Mouse (Mus musculus): ENCODE results near the gene Etv4. TPM values are rescaled to one million over a fixed set of nuclear protein-coding genes. Genes with fewer than 3 reads are reported as not detected.

Gene Etv4
- polyA plus RNA-seq, 1 experiment: 1.9 TPM

GRCm38 (mm10) chr11:101807266-101807665 lies 22.1 kb upstream of the Etv4 start:
- no peaks in the 10 kb centered on the region for H3K27me3 ChIP-seq (ENCODE audit: control insufficient read depth, insufficient read depth, low read length)
- no peaks in the 10 kb centered on the region for H3K4me1 ChIP-seq (replicated peaks; ENCODE audit: control insufficient read depth, insufficient read depth, low read length)
- TF ChIP-seq POLR2A (IDR thresholded peaks at IDR 0.05; ENCODE audit: control insufficient read depth, extremely low read depth, insufficient read depth, low read length, poor library complexity): no peak
- no peak for TF ChIP-seq CTCF (IDR thresholded peaks at IDR 0.05; ENCODE audit: borderline replicate concordance, control insufficient read depth, extremely low read depth, insufficient read depth, low read length, poor library complexity)
- no peak for DNase-seq
- no peak overlapping the region for H3K4me3 ChIP-seq (ENCODE audit: control insufficient read depth, insufficient read depth, low read length)
- H3K36me3 ChIP-seq (ENCODE audit: control insufficient read depth, insufficient read depth, low read length): no peaks in the 10 kb centered on the region
- H3K27ac ChIP-seq (ENCODE audit: control insufficient read depth, insufficient read depth, low read length): no peak overlapping the region
- 86% methylated on average over 10 of the region's 10 CpGs for WGBS

GRCm38 (mm10) chr11:101806741-101807140 lies 21.6 kb upstream of the Etv4 start:
- Histone ChIP-seq H3K27ac (ENCODE audit: control insufficient read depth, insufficient read depth, low read length) (no peak overlapping the region), H3K36me3 (ENCODE audit: control insufficient read depth, insufficient read depth, low read length) (no peaks in the 10 kb centered on the region), H3K4me1 (replicated peaks; ENCODE audit: control insufficient read depth, insufficient read depth, low read length) (no peaks in the 10 kb centered on the region), H3K27me3 (ENCODE audit: control insufficient read depth, insufficient read depth, low read length) (no peaks in the 10 kb centered on the region), H3K4me3 (ENCODE audit: control insufficient read depth, insufficient read depth, low read length) (no peak overlapping the region)
- TF ChIP-seq POLR2A (IDR thresholded peaks at IDR 0.05; ENCODE audit: control insufficient read depth, extremely low read depth, insufficient read depth, low read length, poor library complexity) (no peak), CTCF (IDR thresholded peaks at IDR 0.05; ENCODE audit: borderline replicate concordance, control insufficient read depth, extremely low read depth, insufficient read depth, low read length, poor library complexity) (no peak)
- WGBS: 75% methylated on average over 12 of the region's 12 CpGs
- no peak for DNase-seq

GRCm38 (mm10) chr11:101805113-101805704 lies 20.0 kb upstream of the Etv4 start:
- WGBS: 92% methylated on average over 8 of the region's 8 CpGs
- Histone ChIP-seq H3K27ac (ENCODE audit: control insufficient read depth, insufficient read depth, low read length) (no peak overlapping the region), H3K4me3 (ENCODE audit: control insufficient read depth, insufficient read depth, low read length) (no peak overlapping the region), H3K4me1 (replicated peaks; ENCODE audit: control insufficient read depth, insufficient read depth, low read length) (no peaks in the 10 kb centered on the region), H3K36me3 (ENCODE audit: control insufficient read depth, insufficient read depth, low read length) (no peaks in the 10 kb centered on the region), H3K27me3 (ENCODE audit: control insufficient read depth, insufficient read depth, low read length) (no peaks in the 10 kb centered on the region; the same call in 1 of the 2 replicates)
- TF ChIP-seq CTCF (IDR thresholded peaks at IDR 0.05; ENCODE audit: borderline replicate concordance, control insufficient read depth, extremely low read depth, insufficient read depth, low read length, poor library complexity): no peak
- TF ChIP-seq POLR2A (IDR thresholded peaks at IDR 0.05; ENCODE audit: control insufficient read depth, extremely low read depth, insufficient read depth, low read length, poor library complexity): no peak
- DNase-seq: no peak

GRCm38 (mm10) chr11:101801386-101801785 lies 16.2 kb upstream of the Etv4 start:
- 20% methylated on average over 5 of the region's 5 CpGs for WGBS

GRCm38 (mm10) chr11:101798083-101798482 lies 12.9 kb upstream of the Etv4 start:
- DNase-seq: no peak

More at GRCm38 (mm10) chr11:101801386-101801785, 16.2 kb upstream of the Etv4 start:
- H3K27me3 ChIP-seq (ENCODE audit: control insufficient read depth, insufficient read depth, low read length): no peaks in the 10 kb centered on the region; the same call in 1 of the 2 replicates
- no peaks in the 10 kb centered on the region for H3K4me1 ChIP-seq (replicated peaks; ENCODE audit: control insufficient read depth, insufficient read depth, low read length)
- H3K27ac ChIP-seq (ENCODE audit: control insufficient read depth, insufficient read depth, low read length): no peak overlapping the region
- H3K4me3 ChIP-seq (ENCODE audit: control insufficient read depth, insufficient read depth, low read length): no peak overlapping the region
- TF ChIP-seq POLR2A (IDR thresholded peaks at IDR 0.05; ENCODE audit: control insufficient read depth, extremely low read depth, insufficient read depth, low read length, poor library complexity) (no peak), CTCF (IDR thresholded peaks at IDR 0.05; ENCODE audit: borderline replicate concordance, control insufficient read depth, extremely low read depth, insufficient read depth, low read length, poor library complexity) (no peak)
- H3K36me3 ChIP-seq (ENCODE audit: control insufficient read depth, insufficient read depth, low read length): no peaks in the 10 kb centered on the region
- DNase-seq: no peak

GRCm38 (mm10) chr11:101797355-101797754 lies 12.2 kb upstream of the Etv4 start:
- Histone ChIP-seq H3K4me1 (replicated peaks; ENCODE audit: control insufficient read depth, insufficient read depth, low read length) (no peaks in the 10 kb centered on the region), H3K27me3 (ENCODE audit: control insufficient read depth, insufficient read depth, low read length) (no peaks in the 10 kb centered on the region; the same call in 1 of the 2 replicates), H3K36me3 (ENCODE audit: control insufficient read depth, insufficient read depth, low read length) (no peaks in the 10 kb centered on the region), H3K27ac (ENCODE audit: control insufficient read depth, insufficient read depth, low read length) (no peak overlapping the region), H3K4me3 (ENCODE audit: control insufficient read depth, insufficient read depth, low read length) (no peak overlapping the region)
- DNase-seq: no peak
- no peak for TF ChIP-seq POLR2A (IDR thresholded peaks at IDR 0.05; ENCODE audit: control insufficient read depth, extremely low read depth, insufficient read depth, low read length, poor library complexity)
- no peak for TF ChIP-seq CTCF (IDR thresholded peaks at IDR 0.05; ENCODE audit: borderline replicate concordance, control insufficient read depth, extremely low read depth, insufficient read depth, low read length, poor library complexity)
- 91% methylated on average over 2 of the region's 2 CpGs for WGBS

More at GRCm38 (mm10) chr11:101798083-101798482, 12.9 kb upstream of the Etv4 start:
- WGBS: 54% methylated on average over 8 of the region's 8 CpGs
- H3K4me3 ChIP-seq (ENCODE audit: control insufficient read depth, insufficient read depth, low read length): no peak overlapping the region
- no peaks in the 10 kb centered on the region; the same call in 1 of the 2 replicates for H3K27me3 ChIP-seq (ENCODE audit: control insufficient read depth, insufficient read depth, low read length)
- no peak for TF ChIP-seq CTCF (IDR thresholded peaks at IDR 0.05; ENCODE audit: borderline replicate concordance, control insufficient read depth, extremely low read depth, insufficient read depth, low read length, poor library complexity)
- no peak overlapping the region for H3K27ac ChIP-seq (ENCODE audit: control insufficient read depth, insufficient read depth, low read length)
- no peaks in the 10 kb centered on the region for H3K4me1 ChIP-seq (replicated peaks; ENCODE audit: control insufficient read depth, insufficient read depth, low read length)
- no peaks in the 10 kb centered on the region for H3K36me3 ChIP-seq (ENCODE audit: control insufficient read depth, insufficient read depth, low read length)

All from thymus, adult 2 months (tissue).